ENCODE assay signal across 7 mouse cellular contexts in the genomic region with DNA sequence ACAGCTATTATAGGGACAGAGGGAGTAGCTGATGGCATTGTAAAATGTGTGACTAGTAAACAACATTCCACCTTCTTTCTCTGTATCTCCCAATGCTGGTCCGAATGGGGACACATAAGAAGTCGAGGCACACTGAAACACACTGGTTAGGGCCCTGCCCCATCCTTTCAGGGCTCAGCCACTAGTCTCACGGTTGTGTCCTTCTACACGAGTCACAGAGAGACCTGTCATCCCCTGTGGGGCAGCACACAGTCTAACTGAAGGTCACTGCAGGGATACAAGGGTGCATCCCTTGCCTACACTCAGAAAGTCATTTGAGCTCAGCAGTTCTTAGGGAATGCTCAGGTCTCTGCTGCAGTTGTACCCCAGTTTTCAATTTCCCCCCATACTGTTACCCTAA.
"Had no signal": no experiment of that assay in that cellular context is flagged by ENCODE, and none has a peak within 500 bp of the region (broad histone marks: within the 10 kb centered on the region; RNA-seq: fewer than 3 reads in every experiment).

No protein-coding gene starts in this region.

- DNase-seq: lung, adult 2 months; lung, postnatal 14 days; lung, postnatal 36 days; right cerebral cortex, postnatal 14 days; thymus, adult 2 months; thymus, postnatal 25 days; thymus, postnatal 4 days had no signal
